Mouse (Mus musculus) right cerebral cortex, postnatal 10 days (tissue): ENCODE data around the gene Bcor.

Source experiments
- DNase-seq, 2 experiments: peaks; one replicate each; pipeline ENCODE4 v3.0.0; 2021; ENCODE audit warnings: low spot score in 2 of 2

Bcor gene

GRCm38 (mm10) chrX:12151269-12151995, 8.7 kb downstream of the Bcor start:
- peak; percentile 78 to 80 for DNase-seq

- no peak for DNase-seq
Observed at GRCm38 (mm10) chrX:12150425-12150824, 9.7 kb downstream of the Bcor start.

- no peak for DNase-seq
Observed at GRCm38 (mm10) chrX:12146263-12146662, 13.9 kb downstream of the Bcor start.

GRCm38 (mm10) chrX:12142832-12143231, 17.3 kb downstream of the Bcor start:
- no peak for DNase-seq

GRCm38 (mm10) chrX:12140086-12140740, 19.9 kb downstream of the Bcor start:
- no peak for DNase-seq

GRCm38 (mm10) chrX:12138266-12138665, 21.9 kb downstream of the Bcor start:
- DNase-seq: no peak

GRCm38 (mm10) chrX:12137121-12137521, 23.0 kb downstream of the Bcor start:
- DNase-seq: peak in 1 of 2 experiments; percentile 50

- DNase-seq: peak; percentile 43 to 51
Observed at GRCm38 (mm10) chrX:12136261-12137101, 23.7 kb downstream of the Bcor start.

- peak; percentile 65 to 66 for DNase-seq
Observed at GRCm38 (mm10) chrX:12135121-12136111, 24.7 kb downstream of the Bcor start.

- peak; percentile 53 to 63 for DNase-seq
Observed at GRCm38 (mm10) chrX:12134541-12134940, 25.6 kb downstream of the Bcor start.

GRCm38 (mm10) chrX:12133836-12134431, 26.2 kb downstream of the Bcor start:
- no peak for DNase-seq

GRCm38 (mm10) chrX:12133178-12133835, 26.8 kb downstream of the Bcor start:
- no peak for DNase-seq

GRCm38 (mm10) chrX:12132541-12133177, 27.5 kb downstream of the Bcor start:
- no peak for DNase-seq

GRCm38 (mm10) chrX:12129828-12130809, 30.0 kb downstream of the Bcor start:
- no peak for DNase-seq

GRCm38 (mm10) chrX:12129230-12129629, 30.9 kb downstream of the Bcor start:
- DNase-seq: peak; percentile 51 to 56

GRCm38 (mm10) chrX:12128165-12129083, 31.7 kb downstream of the Bcor start:
- peak; percentile 56 to 61 for DNase-seq

GRCm38 (mm10) chrX:12127799-12128164, 32.4 kb downstream of the Bcor start:
- no peak for DNase-seq
